Mouse (Mus musculus) kidney, embryonic 16.5 days (tissue): ENCODE measurements around the gene Hdac9. TPM values are rescaled to one million over a fixed set of nuclear protein-coding genes. Genes with fewer than 3 reads are reported as not detected.

Experiments
- ATAC-seq: fragments of 200-750 bp; cut with Nextera tagmentation; 2 replicates; pipeline ENCODE4 v1.8.0; 2017; ENCODE audit warnings: moderate TSS enrichment; ENCODE audit not compliant: low FRiP score, low TSS enrichment
- H3K27ac ChIP-seq: fragments of 300-500 bp; sonication (generic); 2 replicates; pipeline ENCODE4 v1.5.1; 2014; ENCODE audit warnings: low read length
- H3K27me3 ChIP-seq: fragments of 300-500 bp; sonication (generic); 2 replicates; pipeline ENCODE4 v1.6.1; 2014; ENCODE audit warnings: low read length, control low read depth, mixed read lengths; ENCODE audit not compliant: insufficient read depth
- H3K36me3 ChIP-seq: fragments of 300-500 bp; sonication (generic); 2 replicates; pipeline ENCODE4 v1.6.1; 2014; ENCODE audit warnings: low read length, control low read depth, mixed read lengths; ENCODE audit not compliant: insufficient read depth
- H3K4me1 ChIP-seq: fragments of 300-500 bp; sonication (generic); 2 replicates; pipeline ENCODE4 v1.6.1; 2014; ENCODE audit warnings: low read length, control low read depth, mixed read lengths; ENCODE audit not compliant: insufficient read depth
- H3K4me2 ChIP-seq: fragments of 300-500 bp; sonication (generic); replicated peaks from 2 replicates; pipeline ENCODE4 v1.6.1; 2014; ENCODE audit warnings: low read depth, low read length
- H3K4me3 ChIP-seq: fragments of 300-500 bp; sonication (generic); 2 replicates; pipeline ENCODE4 v1.5.1; 2014; ENCODE audit warnings: mild to moderate bottlenecking, low read length
- H3K9ac ChIP-seq: fragments of 300-500 bp; sonication (generic); replicated peaks from 2 replicates; pipeline ENCODE4 v1.6.1; 2014; ENCODE audit warnings: low read length
- H3K9me3 ChIP-seq: fragments of 300-500 bp; sonication (generic); 2 replicates; pipeline ENCODE4 v1.6.1; 2016; ENCODE audit warnings: low read length, control low read depth
- WGBS: fragments of 180-500 bp; shearing (Covaris S2); extraction: QIAGEN DNeasy Blood & Tissue Kit; methylation state at CpG from one replicate; pipeline ENCODE4 v1.1.7; 2014; 5-methylcytosine and 5-hydroxymethylcytosine counted together
- polyA plus RNA-seq: library from polyadenylated mRNA; unstranded; fragments of >200 nt; fragmentation: Nextera tagmentation; extraction: Ambion mirVana; gene quantifications from 2 replicates; pipeline ENCODE4 v1.2.1, GENCODE M21; 2015

Hdac9 gene
- polyA plus RNA-seq, 1 experiment from 2014 or later, result 3.9 TPM

- no peak for ATAC-seq
- H3K9ac ChIP-seq, result no peak overlapping the region
- peaks cover 7% of the 10 kb centered on the region for H3K4me1 ChIP-seq
- H3K4me3 ChIP-seq, result no peak overlapping the region
- H3K27me3 ChIP-seq, result no peaks in the 10 kb centered on the region
- no peaks in the 10 kb centered on the region for H3K9me3 ChIP-seq
- H3K4me2 ChIP-seq, result no peak overlapping the region
- H3K36me3 ChIP-seq, result no peaks in the 10 kb centered on the region
- 84% methylated on average over 10 of the region's 10 CpGs for WGBS
- no peak overlapping the region for H3K27ac ChIP-seq
Observed at GRCm38 (mm10) chr12:34791213-34792112, 125.4 kb downstream of the Hdac9 start.

- Histone ChIP-seq H3K9me3 (no peaks in the 10 kb centered on the region), H3K4me3 (no peak overlapping the region), H3K9ac (no peak overlapping the region), H3K36me3 (no peaks in the 10 kb centered on the region), H3K4me1 (no peaks in the 10 kb centered on the region), H3K27me3 (no peaks in the 10 kb centered on the region), H3K27ac (no peak overlapping the region), H3K4me2 (no peak overlapping the region)
- 81% methylated on average over 10 of the region's 10 CpGs for WGBS
- ATAC-seq, result no peak
Observed at GRCm38 (mm10) chr12:34789031-34789982, 127.6 kb downstream of the Hdac9 start.

DNA sequence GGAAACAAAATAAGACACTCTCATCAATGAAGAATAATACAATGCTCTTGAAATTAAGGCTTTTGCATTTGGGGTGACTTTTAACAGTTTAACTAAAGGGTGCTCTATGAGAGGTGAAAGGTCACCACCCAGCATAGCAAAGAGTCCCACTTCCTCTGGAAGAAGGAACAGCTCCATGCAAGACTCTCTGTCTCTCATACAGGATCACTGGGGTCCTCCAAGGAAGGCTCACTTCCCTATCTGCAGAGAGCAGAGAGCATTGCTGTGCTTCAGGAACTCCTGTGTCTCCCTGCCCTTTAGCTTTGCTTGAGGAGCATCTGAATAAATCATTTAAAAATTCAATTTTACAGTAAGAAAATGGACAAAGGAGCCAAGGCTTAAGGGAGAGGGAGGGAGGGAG, 129.5 kb downstream of the Hdac9 start:
- Histone ChIP-seq H3K4me3 (no peak overlapping the region), H3K4me1 (no peaks in the 10 kb centered on the region), H3K36me3 (no peaks in the 10 kb centered on the region), H3K4me2 (no peak overlapping the region), H3K27ac (no peak overlapping the region), H3K27me3 (no peaks in the 10 kb centered on the region), H3K9me3 (no peaks in the 10 kb centered on the region), H3K9ac (no peak overlapping the region)
- ATAC-seq, result no peak

DNA sequence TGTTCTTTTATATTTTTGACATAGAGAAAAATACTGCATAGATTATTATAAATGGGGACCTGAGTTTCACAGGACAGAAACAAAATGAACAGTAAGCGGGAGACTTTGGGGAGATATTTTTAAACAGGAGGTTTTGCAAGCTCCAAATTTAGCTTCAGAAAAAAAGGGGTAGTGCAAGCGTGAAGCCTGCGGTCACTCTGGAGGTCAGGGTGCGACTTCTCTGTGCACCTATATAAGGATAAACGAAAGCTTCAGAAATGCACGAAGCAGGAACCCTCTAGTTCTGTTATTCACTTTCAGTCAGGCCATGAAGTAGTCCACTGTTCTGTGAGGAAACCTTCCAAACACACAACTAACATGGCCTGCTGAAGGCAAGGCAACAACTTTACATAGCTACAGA, 133.3 kb downstream of the Hdac9 start:
- ATAC-seq, result no peak
- no peak overlapping the region for H3K4me2 ChIP-seq
- H3K27me3 ChIP-seq, result no peaks in the 10 kb centered on the region
- no peak overlapping the region for H3K9ac ChIP-seq
- 86% methylated on average over 6 of the region's 6 CpGs for WGBS
- no peak overlapping the region for H3K4me3 ChIP-seq
- H3K36me3 ChIP-seq, result no peaks in the 10 kb centered on the region
- no peak overlapping the region for H3K27ac ChIP-seq
- H3K4me1 ChIP-seq, result no peaks in the 10 kb centered on the region
- H3K9me3 ChIP-seq, result no peaks in the 10 kb centered on the region

- ATAC-seq, result no peak
- 73% methylated on average over 6 of the region's 6 CpGs for WGBS
Observed at GRCm38 (mm10) chr12:34779368-34779957, 137.4 kb downstream of the Hdac9 start.

DNA sequence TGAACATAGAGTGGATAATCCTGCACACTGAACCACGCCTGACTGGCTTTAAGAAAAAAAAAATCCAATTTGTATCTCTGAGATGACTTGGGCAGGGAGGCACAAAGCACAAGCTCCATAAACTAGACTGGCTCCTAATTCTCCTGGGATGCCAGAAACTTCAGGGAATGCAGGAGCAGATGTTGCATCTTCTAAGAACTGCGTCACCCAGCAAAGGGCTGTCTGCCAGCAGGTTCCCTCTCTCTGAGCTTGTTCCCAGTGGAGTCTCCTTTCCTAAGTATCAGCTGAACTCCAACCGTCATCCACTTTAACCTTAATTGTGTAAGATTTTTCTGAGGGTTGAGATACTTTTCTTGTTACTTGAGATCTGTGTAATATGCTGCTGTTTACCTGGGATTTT, 140.7 kb downstream of the Hdac9 start:
- WGBS, result 70% methylated on average over 3 of the region's 3 CpGs
- Histone ChIP-seq H3K4me3 (no peak overlapping the region), H3K36me3 (no peaks in the 10 kb centered on the region), H3K9ac (no peak overlapping the region), H3K4me2 (no peak overlapping the region), H3K27ac (no peak overlapping the region), H3K9me3 (no peaks in the 10 kb centered on the region), H3K27me3 (no peaks in the 10 kb centered on the region), H3K4me1 (no peaks in the 10 kb centered on the region)
- ATAC-seq, result no peak

More at GRCm38 (mm10) chr12:34779368-34779957, 137.4 kb downstream of the Hdac9 start:
- Histone ChIP-seq H3K27me3 (no peaks in the 10 kb centered on the region), H3K9me3 (no peaks in the 10 kb centered on the region), H3K36me3 (no peaks in the 10 kb centered on the region), H3K4me2 (no peak overlapping the region), H3K4me1 (no peaks in the 10 kb centered on the region), H3K9ac (no peak overlapping the region), H3K4me3 (no peak overlapping the region), H3K27ac (no peak overlapping the region)

DNA sequence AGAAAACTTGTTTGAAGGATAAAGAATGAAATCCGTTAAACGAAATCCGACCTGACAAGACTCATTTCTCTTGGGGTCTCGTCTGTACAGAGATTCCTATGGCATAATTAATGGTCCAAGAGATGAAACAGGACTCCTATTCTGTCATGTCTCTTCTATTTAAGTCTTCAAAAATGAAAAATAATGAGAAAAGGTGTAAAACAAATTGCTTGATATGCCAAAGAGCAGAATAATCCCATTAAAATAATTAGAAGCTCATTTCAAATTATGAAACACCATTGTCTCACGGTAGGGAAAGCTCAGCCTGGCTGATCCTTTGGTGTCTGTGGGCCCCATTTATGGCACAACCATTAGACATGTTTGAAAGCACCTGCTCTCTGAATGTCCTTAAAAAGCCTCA, 142.8 kb downstream of the Hdac9 start:
- Histone ChIP-seq H3K4me3 (no peak overlapping the region), H3K9ac (no peak overlapping the region), H3K36me3 (no peaks in the 10 kb centered on the region), H3K27ac (no peak overlapping the region), H3K4me2 (no peak overlapping the region), H3K4me1 (no peaks in the 10 kb centered on the region), H3K9me3 (no peaks in the 10 kb centered on the region), H3K27me3 (no peaks in the 10 kb centered on the region)
- ATAC-seq, result no peak
- 61% methylated on average over 5 of the region's 5 CpGs for WGBS

DNA sequence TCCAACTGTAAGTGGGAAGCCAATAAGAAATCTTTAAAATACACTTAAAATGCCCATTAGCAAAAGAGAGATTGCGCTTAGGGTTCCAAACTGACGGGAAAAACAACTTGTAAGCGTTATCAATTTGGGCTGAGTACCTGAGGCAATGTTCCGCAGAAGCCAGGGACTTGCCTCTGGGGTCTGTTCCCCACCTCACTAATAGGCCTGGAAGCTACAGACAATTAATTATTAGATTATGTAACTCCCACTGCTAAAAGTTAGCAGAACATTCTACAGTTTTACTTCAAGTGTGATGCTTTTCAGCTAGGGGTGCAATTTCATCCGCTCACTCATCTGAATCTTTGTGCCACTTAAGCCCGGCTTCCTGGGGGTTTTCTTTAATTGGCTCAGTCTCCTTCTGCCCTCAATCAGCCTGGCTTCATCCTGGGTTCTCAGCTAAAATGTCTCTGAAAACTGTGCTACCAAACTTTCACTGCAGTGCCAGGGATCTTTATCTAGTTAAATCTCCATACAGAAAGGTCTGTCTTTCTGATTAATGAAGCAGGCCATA, 149.6 kb downstream of the Hdac9 start:
- 61% methylated on average over 6 of the region's 6 CpGs for WGBS
- no peak overlapping the region for H3K27ac ChIP-seq
- no peaks in the 10 kb centered on the region for H3K27me3 ChIP-seq
- no peak overlapping the region for H3K4me2 ChIP-seq
- ATAC-seq, result no peak
- H3K36me3 ChIP-seq, result no peaks in the 10 kb centered on the region
- H3K9ac ChIP-seq, result no peak overlapping the region
- no peak overlapping the region for H3K4me3 ChIP-seq
- H3K4me1 ChIP-seq, result no peaks in the 10 kb centered on the region
- H3K9me3 ChIP-seq, result no peaks in the 10 kb centered on the region

- WGBS, result 80% methylated on average over 2 of the region's 2 CpGs
- no peaks in the 10 kb centered on the region for H3K4me1 ChIP-seq
- H3K4me2 ChIP-seq, result no peak overlapping the region
- H3K9me3 ChIP-seq, result no peaks in the 10 kb centered on the region
- H3K4me3 ChIP-seq, result no peak overlapping the region
- H3K36me3 ChIP-seq, result no peaks in the 10 kb centered on the region
- no peaks in the 10 kb centered on the region for H3K27me3 ChIP-seq
- H3K27ac ChIP-seq, result no peak overlapping the region
- no peak overlapping the region for H3K9ac ChIP-seq
- ATAC-seq, result no peak
Observed at GRCm38 (mm10) chr12:34747266-34747665, 169.6 kb downstream of the Hdac9 start.
